Mouse (Mus musculus) stomach, embryonic 15.5 days (tissue): Measurements from ENCODE around the gene Mfap2. TPM values are rescaled to one million over a fixed set of nuclear protein-coding genes. Genes with fewer than 3 reads are reported as not detected.

Experiments
- ATAC-seq: fragments of 200-750 bp; cut with Nextera tagmentation; 2 replicates; pipeline ENCODE4 v1.8.0; 2017; ENCODE audit warnings: low read depth, moderate number of reproducible peaks, moderate TSS enrichment; ENCODE audit not compliant: insufficient read depth, low FRiP score
- H3K27ac ChIP-seq: fragments of 300-500 bp; sonication (generic); 2 replicates; pipeline ENCODE4 v1.5.1; 2015; ENCODE audit warnings: mild to moderate bottlenecking, inconsistent platforms
- H3K27me3 ChIP-seq: fragments of 300-500 bp; sonication (generic); replicated peaks from 2 replicates; pipeline ENCODE4 v1.6.1; 2015; ENCODE audit warnings: inconsistent platforms
- H3K36me3 ChIP-seq: fragments of 300-500 bp; sonication (generic); 2 replicates; pipeline ENCODE4 v1.6.1; 2015; ENCODE audit warnings: inconsistent platforms
- H3K4me1 ChIP-seq: fragments of 300-500 bp; sonication (generic); 2 replicates; pipeline ENCODE4 v1.6.1; 2015; ENCODE audit warnings: inconsistent platforms
- H3K4me2 ChIP-seq: fragments of 300-500 bp; sonication (generic); 2 replicates; pipeline ENCODE4 v1.6.1; 2015; ENCODE audit warnings: mild to moderate bottlenecking, inconsistent platforms
- H3K4me3 ChIP-seq: fragments of 300-500 bp; sonication (generic); replicated peaks from 2 replicates; pipeline ENCODE4 v1.5.1; 2015; ENCODE audit warnings: inconsistent platforms
- H3K9ac ChIP-seq: fragments of 300-500 bp; sonication (generic); 2 replicates; pipeline ENCODE4 v1.6.1; 2015; ENCODE audit warnings: inconsistent platforms
- H3K9me3 ChIP-seq: fragments of 300-500 bp; sonication (generic); 2 replicates; pipeline ENCODE4 v1.6.1; 2016; ENCODE audit warnings: inconsistent platforms
- WGBS: fragments of 180-500 bp; shearing (Covaris S2); methylation state at CpG from one replicate; pipeline ENCODE4 v1.1.7; 2015; 5-methylcytosine and 5-hydroxymethylcytosine counted together
- polyA plus RNA-seq: library from polyadenylated mRNA; unstranded; fragments of >200 nt; fragmentation: Nextera tagmentation; extraction: Ambion mirVana; gene quantifications from 2 replicates; pipeline ENCODE4 v1.2.1, GENCODE M21; 2015

Mfap2 gene
- polyA plus RNA-seq, 1 experiment from 2014 or later: 436 TPM

DNA sequence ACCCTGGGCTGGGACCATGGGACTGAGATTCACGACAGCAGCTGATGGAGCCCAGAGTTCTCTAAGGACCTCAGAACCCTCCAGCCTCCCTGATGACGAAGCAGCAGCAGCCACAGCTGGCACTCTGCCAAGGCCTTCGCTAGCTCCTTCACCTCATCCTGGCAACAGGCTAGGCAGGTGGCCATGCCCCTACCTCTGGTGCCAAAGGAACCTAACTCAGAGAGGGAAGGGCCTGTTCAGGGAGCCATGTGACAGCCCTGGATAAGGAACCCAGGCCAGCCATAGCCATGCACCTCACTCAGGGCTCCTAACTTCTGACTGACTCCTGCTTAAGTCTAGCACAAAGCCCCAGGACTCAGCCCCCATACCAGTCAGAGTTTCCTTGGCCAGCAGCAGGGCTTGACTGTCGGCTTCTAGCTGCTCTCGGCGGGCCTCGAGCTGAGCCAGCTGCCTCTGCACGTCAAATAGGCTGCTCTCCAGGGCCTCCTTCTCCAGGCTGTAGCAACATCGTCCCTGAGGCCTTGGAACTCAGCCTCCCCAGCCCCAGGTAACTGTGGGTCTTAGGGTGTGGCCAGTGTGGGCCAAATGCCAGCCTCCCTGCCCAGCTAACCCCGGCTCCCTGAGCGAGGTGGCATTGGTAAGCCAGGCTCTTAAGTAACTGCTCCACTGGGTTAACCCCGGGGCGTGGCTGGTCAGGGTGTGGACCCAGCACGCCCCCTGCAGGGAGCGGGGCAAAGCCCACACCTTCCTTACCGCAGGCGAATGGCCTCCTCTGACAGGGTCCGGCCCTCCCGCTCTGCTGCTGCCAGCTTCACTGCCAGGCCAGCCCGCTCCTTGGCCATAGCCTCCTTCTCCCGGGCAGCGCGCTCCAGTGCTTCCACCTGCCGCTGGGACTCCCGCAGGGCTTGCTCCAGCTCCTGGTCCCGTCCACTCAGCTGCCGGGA lies 23.7 kb downstream of the Mfap2 start:
- H3K36me3 ChIP-seq: no peaks in the 10 kb centered on the region; the same call in 1 of the 2 replicates
- H3K9me3 ChIP-seq: no peaks in the 10 kb centered on the region
- no peaks in the 10 kb centered on the region for H3K27me3 ChIP-seq
- no peaks in the 10 kb centered on the region for H3K4me1 ChIP-seq
- WGBS: 70% methylated on average over 27 of the region's 27 CpGs
- H3K4me3 ChIP-seq: no peak overlapping the region
- 0 out of 2 replicates have a peak overlapping the region, but pooled peaks have one; percentile 12 for H3K27ac ChIP-seq
- ATAC-seq: peak; percentile 11; the same call in 1 of the 2 replicates
- H3K9ac ChIP-seq: no peak overlapping the region
- H3K4me2 ChIP-seq: no peak overlapping the region

DNA sequence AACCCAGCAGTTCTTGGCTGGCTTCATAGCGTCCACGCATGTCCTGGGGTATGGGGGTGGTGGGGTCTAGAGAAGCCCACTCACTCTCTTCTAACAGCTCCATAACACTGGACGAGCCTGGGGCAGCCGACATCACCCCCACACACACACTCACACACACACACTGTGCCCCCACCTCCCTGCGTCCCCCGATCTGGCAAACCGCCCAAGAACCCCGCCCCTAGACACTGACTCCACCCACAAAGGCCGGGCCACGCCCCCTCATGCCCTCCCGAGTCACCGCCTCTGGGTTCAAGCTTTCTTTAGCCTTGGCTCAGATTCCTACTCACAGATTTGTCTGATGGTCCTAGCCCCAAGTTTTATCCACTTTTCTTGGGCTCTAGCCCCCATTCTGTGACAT lies 30.9 kb downstream of the Mfap2 start:
- peaks cover 17% of the 10 kb centered on the region; the same call in 1 of the 2 replicates for H3K4me1 ChIP-seq
- H3K4me2 ChIP-seq: 0 out of 2 replicates have a peak overlapping the region, but pooled peaks have one; percentile 2
- no peak overlapping the region for H3K27ac ChIP-seq
- WGBS: 49% methylated on average over 12 of the region's 12 CpGs
- no peak overlapping the region for H3K9ac ChIP-seq
- H3K4me3 ChIP-seq: no peak overlapping the region
- peaks cover 4% of the 10 kb centered on the region; the same call in 1 of the 2 replicates for H3K36me3 ChIP-seq
- no peaks in the 10 kb centered on the region for H3K27me3 ChIP-seq
- ATAC-seq: no peak
- no peaks in the 10 kb centered on the region for H3K9me3 ChIP-seq

DNA sequence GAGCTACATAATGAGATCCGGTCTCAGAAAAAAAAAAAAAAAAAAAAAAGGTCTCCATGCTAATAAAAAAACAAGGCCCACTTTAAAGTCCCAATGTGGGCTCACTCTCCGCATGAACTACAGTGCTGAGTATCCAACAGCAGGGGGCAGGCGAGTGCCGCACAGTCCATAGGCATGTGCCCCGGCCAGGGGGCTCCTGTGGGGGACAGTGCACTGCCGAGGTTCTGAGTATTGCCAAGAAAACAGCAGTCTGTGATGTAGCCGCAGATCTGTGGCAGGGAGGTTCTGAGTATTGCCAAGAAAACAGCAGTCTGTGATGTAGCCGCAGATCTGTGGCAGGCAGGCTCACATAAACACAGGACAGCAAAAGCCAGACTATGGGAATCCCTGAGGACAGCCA lies 34.6 kb downstream of the Mfap2 start:
- Histone ChIP-seq H3K27ac (peak overlapping the region; percentile 81; the same call in 1 of the 2 replicates), H3K4me3 (no peak overlapping the region), H3K9me3 (no peaks in the 10 kb centered on the region), H3K27me3 (no peaks in the 10 kb centered on the region), H3K4me2 (no peak overlapping the region), H3K36me3 (peaks cover 4% of the 10 kb centered on the region; the same call in 1 of the 2 replicates), H3K4me1 (peaks cover 17% of the 10 kb centered on the region; the same call in 1 of the 2 replicates), H3K9ac (no peak overlapping the region)
- WGBS: 13% methylated on average over 8 of the region's 8 CpGs
- peak; percentile 76 for ATAC-seq

DNA sequence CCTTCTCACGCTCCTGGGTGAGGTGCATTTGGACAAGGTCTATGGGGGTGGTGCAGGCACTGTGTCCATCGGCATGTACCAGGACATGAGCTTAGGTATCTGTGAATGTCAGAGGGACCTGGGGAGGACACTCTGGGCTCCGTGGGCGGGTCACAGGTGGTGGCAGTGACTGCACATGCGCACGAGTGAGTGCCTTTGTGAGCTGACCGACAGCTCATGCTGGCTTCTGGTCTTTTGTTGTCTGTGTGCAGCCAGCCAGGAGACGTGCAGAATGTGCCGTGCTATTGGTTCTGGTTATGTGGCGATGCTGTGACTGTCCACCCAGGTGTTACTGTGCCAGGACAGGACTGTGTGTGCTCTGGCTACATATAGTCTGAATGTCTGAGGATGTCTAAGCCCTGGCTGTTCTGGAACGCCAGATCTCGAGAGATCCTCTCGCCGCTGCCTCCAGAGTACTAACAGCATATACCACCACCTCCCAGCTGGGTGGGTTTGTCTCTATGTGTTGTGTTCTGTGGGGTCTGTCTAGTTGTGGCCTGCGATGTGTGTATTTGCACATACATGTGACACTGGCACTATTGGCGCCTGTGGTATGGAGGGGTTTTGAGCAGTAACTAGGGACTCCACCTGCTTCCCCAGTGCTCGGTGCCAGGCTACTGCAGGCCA lies 38.7 kb downstream of the Mfap2 start:
- Histone ChIP-seq H3K27ac (no peak overlapping the region), H3K4me1 (peaks cover 23% of the 10 kb centered on the region)

DNA sequence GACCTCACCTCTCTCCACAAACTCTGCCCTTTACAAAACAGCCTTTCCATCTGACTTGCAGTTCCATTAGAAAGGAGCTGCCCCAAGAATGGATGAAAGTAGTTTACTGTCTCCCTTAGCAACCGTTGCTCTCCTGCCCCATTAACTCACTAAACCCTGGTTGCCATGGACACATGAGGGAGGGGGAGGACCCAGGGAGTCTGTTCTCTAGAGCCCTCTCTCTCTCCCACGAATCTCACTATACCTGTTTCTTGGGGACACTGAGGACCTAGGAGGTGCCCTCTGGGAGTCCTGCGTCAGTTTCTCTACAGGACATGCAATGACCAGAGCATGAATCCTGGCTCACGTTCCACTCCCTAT lies 39.2 kb downstream of the Mfap2 start:
- WGBS: 42% methylated on average over 4 of the region's 4 CpGs
- H3K4me1 ChIP-seq: peaks cover 20% of the 10 kb centered on the region
- no peaks in the 10 kb centered on the region for H3K9me3 ChIP-seq
- no peak overlapping the region for H3K27ac ChIP-seq
- H3K36me3 ChIP-seq: no peaks in the 10 kb centered on the region
- H3K27me3 ChIP-seq: no peaks in the 10 kb centered on the region
- H3K4me3 ChIP-seq: no peak overlapping the region
- no peak for ATAC-seq
- H3K9ac ChIP-seq: no peak overlapping the region
- no peak overlapping the region for H3K4me2 ChIP-seq

More for the DNA sequence above, 38.7 kb downstream of the Mfap2 start:
- no peaks in the 10 kb centered on the region for H3K36me3 ChIP-seq
- H3K27me3 ChIP-seq: no peaks in the 10 kb centered on the region
- 81% methylated on average over 17 of the region's 17 CpGs for WGBS
- no peak overlapping the region for H3K4me3 ChIP-seq
- H3K9me3 ChIP-seq: no peaks in the 10 kb centered on the region
- H3K9ac ChIP-seq: no peak overlapping the region
- H3K4me2 ChIP-seq: no peak overlapping the region
- ATAC-seq: no peak

DNA sequence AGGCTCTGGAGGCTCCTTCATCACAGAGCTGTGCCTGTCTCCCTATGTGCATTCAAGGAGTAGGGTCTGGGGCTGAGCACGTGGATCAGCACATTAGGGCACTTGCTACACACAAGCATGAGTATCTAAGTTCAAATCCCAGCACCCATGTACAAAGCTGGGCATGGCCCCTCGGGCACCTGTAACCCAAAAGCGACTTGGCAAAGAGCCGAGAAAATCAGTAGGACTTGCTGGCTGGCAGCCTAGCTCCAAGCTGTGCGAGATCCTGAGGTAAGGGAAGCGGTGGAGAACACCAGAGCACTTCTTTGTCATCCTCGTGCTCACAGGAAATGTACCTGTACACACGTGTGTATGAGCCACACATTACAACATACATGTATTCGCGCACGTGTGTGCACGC lies 42.2 kb downstream of the Mfap2 start:
- no peak for ATAC-seq
- no peak overlapping the region for H3K4me2 ChIP-seq
- H3K27ac ChIP-seq: no peak overlapping the region
- H3K27me3 ChIP-seq: no peaks in the 10 kb centered on the region
- peaks cover 9% of the 10 kb centered on the region; the same call in 1 of the 2 replicates for H3K4me1 ChIP-seq
- H3K4me3 ChIP-seq: no peak overlapping the region
- H3K9ac ChIP-seq: no peak overlapping the region
- WGBS: 89% methylated on average over 12 of the region's 12 CpGs
- H3K36me3 ChIP-seq: no peaks in the 10 kb centered on the region
- H3K9me3 ChIP-seq: no peaks in the 10 kb centered on the region

DNA sequence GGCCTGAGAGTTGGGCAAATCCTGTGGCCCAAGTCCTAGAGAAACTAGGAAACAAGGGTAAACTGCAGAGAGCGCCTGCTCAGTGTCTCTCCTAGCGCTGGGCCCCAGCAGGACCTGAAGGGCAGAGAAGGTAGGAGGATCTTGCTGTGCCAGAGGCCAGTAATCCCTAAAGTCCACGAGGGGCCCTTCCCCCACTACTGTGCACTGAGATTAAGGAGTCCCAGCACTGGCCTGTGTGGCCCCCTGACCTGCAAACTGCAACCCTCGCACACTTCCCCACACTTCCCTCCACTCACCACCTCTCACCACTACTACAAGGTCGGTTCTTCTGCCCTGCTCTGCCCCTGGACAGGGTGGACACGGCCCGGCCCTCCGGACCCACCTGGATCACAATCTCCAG lies 42.9 kb downstream of the Mfap2 start:
- no peak for ATAC-seq
- no peak overlapping the region for H3K9ac ChIP-seq
- H3K27ac ChIP-seq: no peak overlapping the region
- H3K4me2 ChIP-seq: no peak overlapping the region
- WGBS: 56% methylated on average over 8 of the region's 8 CpGs
- H3K36me3 ChIP-seq: no peaks in the 10 kb centered on the region
- H3K27me3 ChIP-seq: no peaks in the 10 kb centered on the region
- peaks cover 9% of the 10 kb centered on the region; the same call in 1 of the 2 replicates for H3K4me1 ChIP-seq
- no peak overlapping the region for H3K4me3 ChIP-seq
- H3K9me3 ChIP-seq: no peaks in the 10 kb centered on the region

DNA sequence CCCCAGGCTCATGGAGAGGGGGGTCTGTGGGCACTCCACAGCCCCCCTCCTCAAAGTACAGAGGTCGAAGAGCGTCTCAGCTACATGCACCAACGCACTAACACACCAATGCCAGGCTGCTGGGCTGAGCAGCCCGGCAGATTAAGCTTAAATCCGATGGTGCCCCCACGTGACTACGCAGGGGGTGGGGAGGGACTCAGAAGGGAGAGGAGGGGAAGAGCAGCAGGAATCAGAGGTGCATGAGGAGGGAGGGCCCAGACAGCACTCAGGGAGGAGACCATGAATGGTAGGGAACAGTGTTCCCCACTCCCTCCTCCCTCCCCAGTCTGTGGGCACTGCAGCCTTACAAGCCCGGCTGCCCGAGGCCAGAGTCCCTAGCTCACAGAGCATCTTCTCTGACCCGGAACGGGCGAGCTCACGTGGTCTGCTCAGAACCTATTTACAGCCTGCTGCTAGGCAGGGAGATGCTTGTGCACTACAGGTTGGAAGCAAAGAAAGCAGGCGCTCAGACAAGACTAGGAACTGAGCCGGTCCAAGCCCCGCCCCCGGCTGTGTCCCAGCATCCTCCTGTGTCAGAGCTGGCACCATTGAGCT lies 43.4 kb downstream of the Mfap2 start:
- H3K36me3 ChIP-seq: no peaks in the 10 kb centered on the region
- no peak overlapping the region for H3K4me2 ChIP-seq
- no peak overlapping the region for H3K4me3 ChIP-seq
- WGBS: 47% methylated on average over 17 of the region's 17 CpGs
- H3K9me3 ChIP-seq: no peaks in the 10 kb centered on the region
- peaks cover 9% of the 10 kb centered on the region; the same call in 1 of the 2 replicates for H3K4me1 ChIP-seq
- no peak for ATAC-seq
- no peak overlapping the region for H3K9ac ChIP-seq
- no peak overlapping the region for H3K27ac ChIP-seq
- no peaks in the 10 kb centered on the region for H3K27me3 ChIP-seq

DNA sequence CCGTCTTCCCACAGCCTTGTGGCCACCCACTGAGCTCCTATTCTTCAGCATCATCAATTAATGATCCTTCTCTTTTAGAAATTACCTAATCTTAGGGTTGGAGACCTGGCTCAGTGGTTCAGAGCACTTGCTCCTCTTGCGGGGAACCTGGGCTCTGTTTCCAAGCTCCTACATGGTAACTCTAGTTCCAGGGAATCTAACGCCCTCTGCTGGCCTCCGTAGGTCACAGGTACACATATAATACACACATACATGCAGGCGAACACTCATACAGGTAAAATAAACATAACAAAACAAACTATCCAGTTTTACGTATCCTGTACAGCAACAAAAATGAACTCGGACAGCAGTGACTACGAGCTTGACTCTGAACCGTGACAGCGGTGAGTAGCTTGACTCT lies 46.8 kb downstream of the Mfap2 start:
- WGBS: 93% methylated on average over 10 of the region's 10 CpGs
- Histone ChIP-seq H3K4me1 (peaks cover 23% of the 10 kb centered on the region), H3K4me2 (no peak overlapping the region), H3K9ac (no peak overlapping the region), H3K4me3 (no peak overlapping the region), H3K27me3 (no peaks in the 10 kb centered on the region), H3K36me3 (no peaks in the 10 kb centered on the region), H3K9me3 (no peaks in the 10 kb centered on the region), H3K27ac (no peak overlapping the region)
- no peak for ATAC-seq

DNA sequence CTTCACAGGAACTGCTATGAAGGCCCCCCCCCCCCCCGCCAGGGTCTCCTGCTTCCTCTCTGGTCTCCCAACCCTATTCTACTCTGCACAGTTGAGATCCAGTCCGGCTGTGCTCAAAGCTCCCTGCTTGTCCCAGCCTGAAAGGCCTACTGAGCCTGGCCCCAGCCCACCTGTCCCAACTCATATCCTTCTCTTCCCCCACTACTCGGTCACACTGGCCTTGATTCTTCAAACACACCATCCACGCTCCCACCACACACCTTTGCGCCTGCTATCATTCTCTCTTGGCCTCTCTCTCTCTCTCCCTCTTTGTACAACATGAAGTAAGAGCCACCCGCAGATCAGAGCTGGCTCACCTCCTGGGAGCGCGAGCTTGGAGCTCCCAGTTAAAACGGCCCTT lies 48.6 kb downstream of the Mfap2 start:
- Histone ChIP-seq H3K27ac (no peak overlapping the region), H3K27me3 (no peaks in the 10 kb centered on the region), H3K4me3 (no peak overlapping the region), H3K36me3 (no peaks in the 10 kb centered on the region), H3K9ac (no peak overlapping the region), H3K4me1 (peaks cover 14% of the 10 kb centered on the region; the same call in 1 of the 2 replicates), H3K9me3 (no peaks in the 10 kb centered on the region), H3K4me2 (peak overlapping the region; percentile 61)
- no peak for ATAC-seq
- WGBS: 66% methylated on average over 8 of the region's 9 CpGs

DNA sequence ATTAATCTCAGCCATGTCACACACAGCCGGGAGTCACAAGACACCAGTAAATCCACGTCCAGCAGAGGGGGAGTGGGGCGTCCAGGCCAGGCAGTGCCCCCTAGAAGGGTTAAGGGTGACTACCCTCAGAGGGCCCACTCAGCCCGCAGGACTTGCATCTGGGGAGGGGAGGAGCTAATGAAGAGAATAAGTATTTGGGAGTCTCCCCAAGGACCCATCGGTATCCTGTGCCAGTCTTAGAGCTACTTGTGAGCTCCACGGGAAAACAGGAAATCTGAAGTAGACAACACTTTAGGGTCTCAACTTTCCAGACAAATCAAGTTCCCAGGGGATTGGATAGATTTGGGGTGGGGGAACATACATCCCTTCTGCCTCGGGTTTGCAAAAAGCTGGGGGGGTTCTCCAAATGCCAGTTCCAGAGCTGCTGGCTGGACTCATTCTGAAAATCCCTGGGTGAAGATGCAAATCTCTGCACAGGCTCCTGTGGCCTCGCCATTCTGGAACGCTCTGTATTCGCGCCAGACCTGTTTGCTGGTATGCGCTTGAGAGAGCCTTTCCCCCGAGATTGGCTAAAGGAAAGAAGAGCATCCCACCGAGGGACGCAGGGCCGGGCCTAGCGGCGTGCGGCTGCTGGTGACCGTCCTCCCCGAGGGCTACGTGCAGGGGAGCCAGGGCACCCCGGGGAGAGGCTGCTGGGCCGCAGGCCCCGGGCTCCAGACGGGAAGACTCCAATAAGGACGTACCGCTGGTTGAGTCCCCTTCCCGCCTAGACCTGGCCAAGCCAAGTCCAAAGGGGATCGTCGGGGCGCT lies 49.6 kb downstream of the Mfap2 start:
- ATAC-seq: peak; percentile 57
- WGBS: 1% methylated on average over 32 of the region's 32 CpGs
- peak overlapping the region; percentile 61 for H3K4me2 ChIP-seq

More for the DNA sequence above, 49.6 kb downstream of the Mfap2 start:
- Histone ChIP-seq H3K4me3 (peak overlapping the region; percentile 69), H3K27me3 (no peaks in the 10 kb centered on the region), H3K4me1 (peaks cover 14% of the 10 kb centered on the region; the same call in 1 of the 2 replicates), H3K27ac (peak overlapping the region; percentile 94), H3K36me3 (no peaks in the 10 kb centered on the region), H3K9me3 (no peaks in the 10 kb centered on the region), H3K9ac (peak overlapping the region; percentile 78)
